Mouse (Mus musculus): ENCODE data around the gene Zdhhc7.

The Zdhhc7 gene

DNA sequence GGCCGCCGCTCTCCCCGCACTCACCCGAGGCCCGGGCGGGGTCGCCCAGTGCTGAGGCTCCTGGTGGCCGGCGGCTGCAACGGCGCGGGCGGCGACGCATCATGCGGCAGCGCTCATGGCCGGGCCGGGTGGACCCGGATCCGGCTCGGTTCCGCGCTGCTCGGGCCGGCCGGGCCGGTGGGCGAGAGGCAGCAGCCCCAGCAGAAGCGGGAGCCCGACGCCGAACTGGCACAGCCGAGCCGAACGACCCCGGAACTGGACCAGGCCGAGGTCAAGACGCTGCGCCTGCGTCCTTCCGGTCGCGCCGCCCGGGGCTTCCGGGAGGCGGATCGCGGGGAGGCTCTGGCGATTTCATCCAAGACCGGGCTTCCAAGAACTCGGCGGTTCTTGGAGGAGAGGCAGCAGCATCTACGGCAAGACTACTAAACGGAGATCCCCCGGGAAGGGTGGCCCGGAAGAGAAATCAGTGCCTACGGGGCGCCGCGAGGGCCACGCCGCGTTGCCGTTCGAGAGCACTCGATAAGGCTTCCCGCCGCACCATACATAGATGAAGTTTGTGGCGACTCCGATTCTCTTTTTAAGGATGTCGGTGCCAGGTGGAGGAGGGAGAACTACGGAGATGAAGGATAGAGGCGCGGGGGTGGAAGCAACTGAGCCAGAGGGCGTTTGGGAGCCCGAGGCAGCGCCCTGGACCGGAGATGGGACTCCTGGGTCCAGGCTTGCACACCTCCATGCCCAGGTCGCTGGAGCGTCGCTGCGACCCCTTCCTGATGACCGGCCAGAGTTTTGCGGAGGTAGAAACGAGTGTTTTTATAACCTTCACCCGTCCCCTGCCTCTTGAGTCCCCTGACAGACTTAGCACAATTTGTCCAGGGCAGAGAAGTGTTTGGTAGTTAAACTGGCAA lies at the start of gene Zdhhc7:
Gene Zdhhc7, minus strand, starts transcription at position 415 of the 905 bp plus-strand sequence.
- DNase-seq (ENCODE audit: low read depth, low spot score): peak; percentile 69

DNA sequence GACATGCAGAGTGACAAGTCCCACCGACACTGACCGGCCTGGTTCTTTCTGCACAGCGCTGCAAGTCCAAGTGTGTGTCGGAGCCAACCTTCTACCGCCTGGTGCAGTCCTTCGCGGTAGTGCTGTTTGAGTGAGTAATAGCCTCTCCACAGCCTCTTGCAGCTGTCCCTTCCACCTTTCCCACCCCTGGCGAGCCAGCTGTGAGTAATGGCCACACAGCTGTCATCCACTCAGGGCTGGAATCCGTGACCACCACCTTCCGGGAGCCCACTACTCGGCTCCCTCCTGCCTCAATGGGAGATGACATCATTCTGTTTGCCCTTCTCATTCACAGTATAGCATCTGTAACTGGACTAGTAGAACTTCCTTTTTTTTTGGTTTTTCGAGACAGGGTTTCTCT lies 48.7 kb upstream of the Zdhhc7 start:
- DNase-seq (ENCODE audit: low read depth, low spot score): peak; percentile 31

DNA sequence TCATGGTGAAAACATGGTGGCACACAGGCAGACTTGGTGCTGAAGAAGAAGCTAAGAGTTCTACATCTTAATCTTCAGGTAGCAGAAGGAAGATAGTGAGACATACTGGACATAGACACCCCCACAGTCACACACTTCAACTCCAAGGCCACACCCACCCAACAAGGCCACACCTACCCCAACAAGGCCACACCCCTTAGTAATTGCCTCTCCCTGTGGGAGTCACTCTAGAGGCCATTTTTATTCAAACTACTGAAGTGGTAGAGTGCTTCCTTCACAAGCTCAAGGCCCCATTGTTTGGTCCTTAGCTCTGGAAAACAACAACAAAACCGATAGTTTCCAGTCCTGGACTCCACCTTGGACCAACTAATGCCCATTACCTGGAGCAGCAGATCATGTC lies 44.8 kb upstream of the Zdhhc7 start:
- no peak for DNase-seq (ENCODE audit: low read depth, low spot score)

DNA sequence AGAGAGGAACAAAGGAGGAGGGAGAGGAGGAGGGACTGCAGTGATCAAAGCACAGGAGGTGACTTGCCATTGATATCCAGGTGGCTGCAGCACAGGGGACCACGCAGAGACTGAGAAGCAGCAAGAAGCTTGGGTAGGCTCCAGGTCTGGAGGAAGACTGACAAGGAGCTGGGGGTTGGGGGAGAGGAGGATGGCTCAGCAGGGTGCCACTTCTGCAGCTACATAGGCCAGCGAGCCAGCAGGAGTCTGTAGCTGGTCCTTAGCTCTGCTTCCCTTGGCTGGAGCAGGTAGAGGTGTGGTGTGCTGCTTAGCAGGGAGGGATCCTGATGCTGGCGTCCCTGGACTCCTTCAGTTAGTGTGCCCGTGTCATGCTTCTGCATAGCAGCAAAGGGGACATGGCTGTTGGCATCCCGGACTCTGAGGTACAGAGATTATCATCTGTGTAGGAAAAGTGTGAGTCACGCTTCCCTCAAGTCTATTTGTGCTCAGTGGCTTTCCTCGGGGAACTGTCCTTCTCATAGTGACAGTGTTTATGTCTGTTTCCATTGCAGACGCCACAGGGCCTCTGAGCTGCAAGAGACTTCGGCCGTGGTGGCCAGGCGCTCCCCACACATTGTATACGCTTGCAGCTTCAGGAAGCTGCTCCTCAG lies 43.5 kb upstream of the Zdhhc7 start:
- DNase-seq (ENCODE audit: low read depth, low spot score): no peak

DNA sequence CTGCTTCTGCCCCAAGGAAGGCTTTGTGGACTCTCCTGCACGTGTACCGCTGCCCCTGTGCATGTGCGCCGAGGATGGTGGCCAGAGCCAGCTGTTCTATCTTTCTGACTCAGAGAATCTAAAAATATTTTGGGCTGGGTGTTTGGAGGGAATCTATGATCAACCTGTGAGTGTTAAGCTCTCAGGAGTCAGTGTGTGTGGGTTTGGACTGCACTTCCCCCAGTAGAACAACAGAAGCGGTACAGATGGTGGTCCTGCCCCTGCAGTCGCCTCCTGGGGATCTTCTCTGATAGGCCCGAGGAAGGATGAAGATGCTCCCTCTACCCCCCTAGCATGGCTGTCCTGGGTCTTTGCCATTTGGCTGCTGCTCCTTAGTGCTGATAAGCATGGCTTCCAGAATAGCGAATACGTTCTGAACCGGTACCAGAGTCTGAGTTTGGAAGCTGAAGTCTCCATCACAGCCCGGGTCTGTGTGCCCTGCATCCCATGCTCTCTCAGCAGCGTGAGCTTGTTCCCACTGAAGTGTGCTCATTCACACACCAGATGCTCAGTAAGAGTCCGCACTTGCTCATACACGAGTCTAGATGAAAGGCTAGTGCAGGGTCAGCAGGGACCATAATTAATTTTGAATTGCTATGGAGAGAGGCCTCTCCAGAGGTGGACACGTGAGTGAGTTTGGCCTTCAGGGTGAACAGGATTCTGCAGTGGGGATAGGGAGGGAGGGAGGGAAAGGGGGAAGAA lies 42.8 kb upstream of the Zdhhc7 start:
- no peak for DNase-seq (ENCODE audit: low read depth, low spot score)

DNA sequence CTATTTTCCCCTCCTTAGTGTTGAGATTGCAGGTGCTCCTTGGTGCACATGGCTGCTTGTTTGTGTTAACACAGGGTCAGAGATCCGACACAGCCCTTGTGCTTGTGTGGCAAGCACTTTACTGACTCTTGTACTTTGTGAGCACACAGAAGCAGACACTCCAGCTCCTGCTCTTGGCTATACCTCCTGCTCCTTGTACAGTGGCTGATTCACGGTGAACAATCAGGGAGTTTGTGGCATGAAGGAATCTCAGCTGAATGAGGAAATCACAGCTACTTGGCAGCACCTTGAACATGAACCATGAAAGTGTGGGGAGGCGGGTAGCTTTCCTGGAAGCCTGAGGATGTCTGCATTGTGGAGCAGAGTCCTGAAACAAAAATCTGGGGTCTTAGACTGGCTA lies 39.5 kb upstream of the Zdhhc7 start:
- peak; percentile 38 for DNase-seq (ENCODE audit: low read depth, low spot score)

DNA sequence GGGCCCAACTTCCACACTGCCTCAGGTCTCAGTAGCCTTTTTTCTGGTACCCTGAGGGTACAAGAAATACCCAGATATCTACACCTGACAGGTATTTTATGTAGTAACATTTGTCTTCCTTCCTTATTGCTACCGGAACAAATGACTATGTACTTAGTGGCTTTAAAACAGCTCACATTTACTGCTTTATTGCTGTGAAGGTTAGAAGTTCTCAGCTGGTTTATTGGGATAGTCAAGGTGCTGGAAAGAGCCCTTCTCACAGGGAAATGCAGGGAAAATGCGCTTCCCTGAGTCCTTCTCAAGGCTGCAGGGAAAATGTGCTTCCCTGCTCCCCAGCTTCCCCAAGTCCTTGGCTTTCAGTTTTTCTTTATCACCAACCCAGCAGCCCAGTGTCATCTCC lies 37.7 kb upstream of the Zdhhc7 start:
- DNase-seq (ENCODE audit: low read depth, low spot score): no peak

DNA sequence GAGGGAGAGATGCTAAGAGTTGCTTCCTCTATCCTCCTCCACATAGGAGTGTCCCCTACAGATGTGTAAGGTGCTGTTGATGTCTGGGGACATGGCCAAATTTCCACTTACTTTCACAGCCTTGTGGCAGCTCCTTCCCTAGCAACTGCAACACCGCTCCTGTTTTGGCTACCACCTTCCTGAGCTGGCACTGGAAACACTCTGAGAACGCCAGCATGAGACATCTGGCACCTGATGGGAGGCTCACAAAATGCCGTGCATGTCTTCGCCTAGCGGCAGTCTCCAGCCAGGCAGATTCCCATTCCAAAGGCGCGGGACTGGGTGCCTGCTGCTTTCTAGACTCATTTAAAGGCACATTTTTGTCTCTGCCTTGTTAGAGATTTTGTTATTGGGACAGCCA lies 35.3 kb upstream of the Zdhhc7 start:
- DNase-seq (ENCODE audit: low read depth, low spot score): no peak

DNA sequence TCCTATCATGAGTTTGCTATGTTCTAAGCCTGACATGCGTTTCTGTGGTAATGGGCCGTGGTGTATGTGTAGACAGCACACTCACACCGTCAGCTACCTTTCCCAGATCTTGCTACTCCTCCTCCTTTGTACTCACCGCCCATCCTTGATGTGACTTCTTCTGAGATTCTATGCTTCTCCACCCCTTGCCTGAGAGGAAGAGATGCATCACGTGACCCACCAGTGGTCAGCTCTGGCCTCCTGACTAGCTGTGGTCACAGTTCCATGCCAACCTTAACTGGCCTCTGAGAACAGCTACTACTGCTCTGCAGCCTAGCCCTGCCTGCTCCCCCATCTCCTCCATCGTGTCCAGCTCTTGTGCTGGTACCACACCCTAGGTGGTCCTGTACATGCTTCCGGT lies 34.4 kb upstream of the Zdhhc7 start:
- peak; percentile 29 for DNase-seq (ENCODE audit: low read depth, low spot score)

DNA sequence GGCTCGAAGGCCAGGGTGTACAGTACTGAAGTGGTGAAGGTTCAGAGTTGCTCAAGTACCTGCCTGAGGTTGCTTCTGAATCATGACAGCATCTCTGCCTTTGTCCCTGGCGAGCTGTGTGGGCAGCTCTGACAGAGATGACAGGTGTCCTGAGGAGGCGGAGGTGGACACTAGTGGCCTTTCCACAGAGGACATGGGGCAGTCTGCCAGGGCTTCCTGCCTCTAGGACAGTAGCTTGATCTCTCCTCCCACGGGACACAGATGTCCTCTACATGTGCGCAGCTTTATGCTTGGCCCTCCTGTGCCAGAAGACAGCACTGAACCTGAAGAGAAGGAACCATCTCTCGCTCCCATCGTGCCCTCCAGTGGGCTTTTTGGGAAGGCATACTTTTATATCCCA lies 31.9 kb upstream of the Zdhhc7 start:
- DNase-seq (ENCODE audit: low read depth, low spot score): no peak

DNA sequence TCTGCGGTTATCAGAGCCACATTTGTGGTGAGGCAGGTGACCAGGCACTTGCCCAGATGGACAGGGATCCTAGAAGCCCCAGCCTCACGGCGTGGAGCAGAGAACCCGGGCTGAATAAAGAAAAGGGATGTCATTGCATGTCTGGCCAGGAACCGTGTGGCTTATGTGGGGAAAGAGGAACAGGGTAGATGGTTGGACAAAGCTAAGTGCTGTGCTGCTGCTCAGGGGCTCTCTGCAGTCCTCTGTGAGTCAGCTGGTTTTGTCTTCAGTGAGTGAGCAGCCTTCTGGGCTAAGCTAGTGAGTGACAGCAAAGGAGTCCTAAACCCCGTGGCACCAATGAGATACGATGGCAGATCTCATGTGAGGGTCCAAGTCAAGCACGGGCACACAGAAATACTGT lies 29.9 kb upstream of the Zdhhc7 start:
- DNase-seq (ENCODE audit: low read depth, low spot score): no peak

DNA sequence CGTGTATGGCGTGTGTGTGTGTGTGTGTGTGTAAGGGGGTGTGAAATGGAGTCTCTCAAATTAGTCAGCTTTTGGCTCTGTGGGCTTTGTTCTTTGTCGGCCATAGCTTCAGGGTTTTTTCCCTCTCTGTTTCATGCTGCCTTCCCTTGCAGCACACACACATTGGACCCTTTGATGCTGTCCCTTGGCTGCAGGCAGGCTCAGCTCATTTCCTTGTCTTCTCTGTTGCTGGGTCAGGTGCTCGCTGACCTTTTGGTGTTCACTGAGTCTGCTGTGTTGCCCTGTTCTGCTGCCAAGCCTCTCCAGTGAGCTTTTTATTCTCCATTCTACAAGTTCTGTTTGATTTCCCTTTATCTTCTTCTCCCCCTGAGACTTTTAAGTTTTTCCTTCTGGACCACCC lies 28.3 kb upstream of the Zdhhc7 start:
- no peak for DNase-seq (ENCODE audit: low read depth, low spot score)

DNA sequence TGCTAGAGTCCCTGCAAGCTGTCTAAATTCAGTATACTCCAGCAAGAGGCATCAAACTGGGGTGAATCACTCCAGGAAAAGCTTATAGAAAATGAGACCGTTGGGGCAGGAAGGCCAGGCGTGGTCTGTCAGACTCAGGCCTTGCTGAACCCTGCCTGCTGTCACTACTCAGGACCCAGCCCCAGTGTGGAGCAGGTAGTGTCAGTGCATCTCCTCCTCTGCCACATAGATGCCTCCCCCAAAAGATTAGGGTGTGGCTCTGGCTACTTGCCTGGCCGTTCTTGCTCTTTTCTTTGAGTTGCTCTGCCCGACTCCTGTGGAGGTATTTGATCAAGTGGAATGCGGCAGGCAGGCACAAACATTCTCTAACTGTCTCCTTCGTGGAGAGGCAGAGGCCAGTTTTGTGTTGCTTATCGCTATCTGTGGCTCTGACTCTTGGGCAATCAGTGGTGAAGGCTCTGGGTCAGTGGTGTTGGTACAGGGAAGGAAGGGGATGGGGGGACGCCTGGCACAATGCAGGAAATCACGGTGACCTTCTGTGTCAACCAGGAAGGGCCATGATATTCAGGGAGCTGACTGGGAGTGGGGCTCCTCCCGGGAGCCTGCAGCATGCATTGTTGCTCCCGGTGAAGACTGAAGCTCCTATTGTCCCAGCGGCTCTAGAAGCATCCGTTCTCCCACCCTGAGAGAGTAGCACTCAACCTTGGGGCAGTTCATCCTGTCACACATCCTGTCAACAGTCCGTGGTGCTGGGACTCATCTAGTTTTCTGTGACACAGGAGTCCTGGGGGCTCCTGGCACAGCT lies 25.3 kb upstream of the Zdhhc7 start:
- peak; percentile 26 for DNase-seq (ENCODE audit: low read depth, low spot score)

DNA sequence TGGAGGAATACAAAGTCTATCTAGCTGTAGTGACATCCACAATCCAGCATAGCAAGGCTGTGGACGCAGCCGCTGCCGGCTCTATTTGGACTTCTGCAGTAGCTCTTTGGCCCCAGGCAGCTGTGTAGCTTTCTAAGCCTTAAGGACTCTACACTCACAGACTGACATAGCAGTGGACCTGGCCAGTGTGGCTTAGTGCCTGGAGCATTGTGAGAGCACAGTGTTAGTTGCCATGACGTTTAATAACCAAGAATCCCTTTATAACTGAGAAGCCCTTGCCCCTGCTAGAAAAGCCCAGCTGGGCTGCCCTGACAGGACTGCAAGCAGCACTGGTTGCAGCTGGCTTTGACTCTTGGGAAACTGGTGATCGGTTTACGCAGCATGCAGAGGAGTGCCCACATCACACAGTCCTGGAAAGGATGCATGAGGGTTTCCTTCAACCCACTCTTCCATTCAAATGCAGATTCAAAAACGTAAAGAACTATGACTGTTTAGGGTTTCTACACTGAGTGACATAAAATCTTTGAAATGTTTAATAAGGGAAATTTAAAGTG lies 23.6 kb upstream of the Zdhhc7 start:
- DNase-seq (ENCODE audit: low read depth, low spot score): no peak

DNA sequence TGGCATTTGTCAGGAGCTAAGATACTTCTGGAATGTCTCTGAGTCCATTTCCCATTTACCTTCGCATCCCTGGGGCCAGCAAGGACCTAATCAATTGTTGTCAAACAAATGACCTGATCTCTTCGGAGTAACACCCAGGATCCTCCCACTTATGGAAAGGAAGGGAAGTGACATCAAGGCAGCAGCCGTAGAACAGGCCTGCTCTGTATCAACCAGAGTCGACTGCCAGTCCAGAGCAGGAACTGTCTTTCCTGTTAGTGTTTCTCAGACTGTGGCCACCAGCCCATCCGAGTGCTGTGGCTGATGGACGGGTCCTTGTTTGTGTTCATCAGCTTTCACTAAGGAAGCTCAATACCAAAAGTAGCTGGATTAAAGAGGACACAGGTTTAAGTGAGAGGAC lies 23.0 kb upstream of the Zdhhc7 start:
- DNase-seq (ENCODE audit: low read depth, low spot score): no peak

DNA sequence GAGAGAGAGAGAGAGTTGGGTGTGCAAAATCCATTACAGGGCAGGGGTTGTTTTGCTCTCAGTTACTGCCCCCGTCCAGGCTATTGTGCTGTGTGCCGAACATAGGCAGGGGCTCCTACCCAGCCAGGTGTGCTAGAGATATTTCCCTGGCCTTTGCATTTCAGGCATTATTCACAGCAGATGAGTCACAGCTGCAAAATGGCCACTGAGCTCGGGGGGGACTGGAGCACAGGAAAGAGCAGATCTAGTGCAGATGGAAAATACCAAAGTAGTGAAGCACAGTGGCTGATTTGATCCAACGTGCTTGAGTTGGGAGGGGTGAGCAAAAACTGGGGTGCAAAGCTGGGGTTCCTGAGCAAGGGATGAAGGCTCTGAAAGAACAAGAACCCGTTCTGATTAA lies 19.7 kb upstream of the Zdhhc7 start:
- DNase-seq (ENCODE audit: low read depth, low spot score): peak; percentile 70

DNA sequence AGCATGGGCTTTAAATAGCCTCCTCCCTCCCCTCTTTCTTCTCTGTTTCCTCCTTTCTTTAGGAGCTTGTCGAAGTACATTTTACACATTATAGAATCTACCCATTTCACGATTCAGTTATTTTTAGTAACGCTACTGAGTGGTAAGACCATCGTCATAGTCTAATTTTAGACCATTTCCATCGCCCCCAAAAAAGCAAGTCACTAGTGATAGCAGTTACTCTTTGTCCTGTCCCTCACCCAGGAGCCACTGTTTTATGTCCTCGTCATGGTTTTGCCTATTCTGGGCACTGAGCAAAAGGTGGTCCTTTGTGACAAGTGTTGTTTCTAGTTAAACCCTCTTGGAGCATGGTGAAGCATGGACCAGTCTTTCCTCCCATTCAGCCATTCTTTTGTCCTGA lies 18.6 kb upstream of the Zdhhc7 start:
- DNase-seq (ENCODE audit: low read depth, low spot score): no peak

DNA sequence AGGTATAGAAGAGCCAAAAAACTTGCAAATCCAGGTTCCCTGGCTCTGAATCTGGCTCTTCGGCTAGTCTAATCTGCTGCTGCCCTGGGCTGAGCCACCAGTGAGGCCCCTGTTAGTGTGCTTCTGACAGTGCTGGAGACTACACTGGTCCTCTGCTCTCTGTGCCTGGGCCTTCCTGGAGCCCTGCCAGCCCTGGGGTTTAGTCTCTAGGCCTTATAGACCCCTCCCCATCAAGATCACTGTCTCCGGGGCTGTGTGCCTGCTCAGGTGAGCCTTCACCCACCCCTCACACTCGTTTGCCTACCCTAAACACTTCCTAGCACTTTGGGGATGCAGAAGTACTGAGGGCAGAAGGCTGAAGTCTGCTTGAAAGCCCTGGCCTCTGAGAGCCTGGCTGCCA lies 18.1 kb upstream of the Zdhhc7 start:
- no peak for DNase-seq (ENCODE audit: low read depth, low spot score)

DNA sequence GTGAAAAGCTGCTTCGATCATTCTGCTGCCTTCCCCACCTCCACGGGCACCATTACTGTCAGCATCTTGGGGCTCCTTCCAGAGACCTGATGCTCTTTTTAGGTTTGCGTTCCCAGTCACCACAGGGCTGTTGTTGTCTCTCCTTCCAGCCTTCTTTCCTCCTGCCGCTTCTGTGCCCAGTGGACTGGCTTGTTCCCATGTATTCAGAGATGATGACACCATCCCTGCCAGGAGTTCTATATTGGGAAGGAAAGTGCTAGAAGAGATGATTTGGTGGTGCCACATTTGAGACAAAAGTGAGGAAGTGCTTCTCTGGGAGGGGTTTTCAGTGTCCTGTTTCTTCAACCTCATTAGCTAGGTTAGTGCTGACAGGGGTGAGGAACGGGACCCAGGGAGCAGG lies 17.6 kb upstream of the Zdhhc7 start:
- DNase-seq (ENCODE audit: low read depth, low spot score): no peak

DNA sequence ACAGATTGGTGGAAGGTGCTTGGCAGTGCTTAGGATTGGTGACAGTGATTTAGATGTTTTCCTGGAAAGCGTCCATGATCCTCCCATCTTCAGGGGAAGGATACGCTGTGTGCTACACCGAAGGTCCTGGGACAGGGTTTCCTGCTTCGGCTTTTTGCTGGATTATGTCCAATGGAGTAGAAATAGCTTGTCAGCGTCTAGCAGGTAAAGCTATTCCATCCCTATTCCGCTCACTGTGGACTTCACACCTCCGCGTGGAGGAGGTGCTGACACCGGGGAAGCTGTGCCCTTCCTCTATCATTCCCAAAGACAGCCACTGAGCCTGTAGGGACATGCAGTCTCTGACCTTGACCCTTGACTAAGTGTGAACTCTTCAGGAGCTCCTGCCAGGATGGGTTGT lies 16.9 kb upstream of the Zdhhc7 start:
- no peak for DNase-seq (ENCODE audit: low read depth, low spot score)

DNA sequence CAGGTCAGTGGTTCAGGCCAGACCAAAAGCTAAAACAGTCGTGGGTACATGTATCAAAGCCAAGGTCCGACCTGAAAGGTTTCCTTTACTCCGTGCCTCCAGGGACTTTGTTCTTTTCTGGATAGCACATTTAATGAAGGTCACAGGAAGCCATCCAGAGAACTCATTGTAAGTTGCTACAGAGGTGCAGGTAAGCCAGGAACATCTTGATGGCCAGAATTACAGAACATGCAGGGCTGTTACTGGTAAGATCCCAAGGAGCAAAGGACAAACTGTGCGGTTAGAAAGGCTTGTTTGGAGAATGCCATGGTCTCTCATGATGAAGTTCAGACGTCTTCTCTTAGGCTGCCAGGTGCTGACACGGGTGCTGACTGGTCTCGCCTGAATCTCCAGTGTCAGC lies 15.3 kb upstream of the Zdhhc7 start:
- no peak for DNase-seq (ENCODE audit: low read depth, low spot score)
